Mouse (Mus musculus): ENCODE measurements at regions not wholly inside any gene's neighbourhood (a gene's known extent, or its start where the extent isn't known, plus 50 kb on each side); places are given as distances from the start of the nearest gene placed in this dataset.

- H3K9me3 ChIP-seq (ENCODE audit: control insufficient read depth, low read length), result no peaks in the 10 kb centered on the region
Measured at GRCm38 (mm10) chr10:120527951-120528350, 51.7 kb upstream of the Hmga2 start.

GRCm38 (mm10) chr10:120526991-120527390 is 50.7 kb upstream of the Hmga2 start:
- no peak overlapping the region for H3K4me3 ChIP-seq (replicated peaks; ENCODE audit: low read length)
- H3K9me3 ChIP-seq (ENCODE audit: control insufficient read depth, low read length), result no peaks in the 10 kb centered on the region
- no peak overlapping the region for H3K9ac ChIP-seq
- no peak overlapping the region for H3K4me2 ChIP-seq (replicated peaks)
- no peaks in the 10 kb centered on the region for H3K27me3 ChIP-seq (ENCODE audit: control insufficient read depth, insufficient read depth, low read length)
- 0 out of 2 replicates have a peak, but pooled peaks cover 2% of the 10 kb centered on the region for H3K4me1 ChIP-seq (replicated peaks; ENCODE audit: control insufficient read depth, insufficient read depth, low read length)
- H3K27ac ChIP-seq, result no peak overlapping the region
- no peak for ATAC-seq (ENCODE audit: low FRiP score)
- no peak for DNase-seq (ENCODE audit: low spot score)
- 81% methylated on average over 6 of the region's 6 CpGs for WGBS
- H3K36me3 ChIP-seq (replicated peaks; ENCODE audit: control insufficient read depth, insufficient read depth), result no peaks in the 10 kb centered on the region

More at GRCm38 (mm10) chr10:120527951-120528350, 51.7 kb upstream of the Hmga2 start:
- no peaks in the 10 kb centered on the region for H3K36me3 ChIP-seq (replicated peaks; ENCODE audit: control insufficient read depth, insufficient read depth)
- 92% methylated on average over 6 of the region's 6 CpGs for WGBS
- no peak overlapping the region for H3K9ac ChIP-seq
- no peak for ATAC-seq (ENCODE audit: low FRiP score)
- H3K4me3 ChIP-seq (replicated peaks; ENCODE audit: low read length), result no peak overlapping the region
- no peaks in the 10 kb centered on the region for H3K4me1 ChIP-seq (replicated peaks; ENCODE audit: control insufficient read depth, insufficient read depth, low read length)
- H3K4me2 ChIP-seq (replicated peaks), result no peak overlapping the region
- H3K27ac ChIP-seq, result no peak overlapping the region
- no peak for DNase-seq (ENCODE audit: low spot score)
- no peaks in the 10 kb centered on the region for H3K27me3 ChIP-seq (ENCODE audit: control insufficient read depth, insufficient read depth, low read length)

Measured in hindbrain, embryonic 14.5 days (tissue).